Mouse (Mus musculus): ENCODE measurements around the gene Ppil2.

Gene Ppil2

DNA sequence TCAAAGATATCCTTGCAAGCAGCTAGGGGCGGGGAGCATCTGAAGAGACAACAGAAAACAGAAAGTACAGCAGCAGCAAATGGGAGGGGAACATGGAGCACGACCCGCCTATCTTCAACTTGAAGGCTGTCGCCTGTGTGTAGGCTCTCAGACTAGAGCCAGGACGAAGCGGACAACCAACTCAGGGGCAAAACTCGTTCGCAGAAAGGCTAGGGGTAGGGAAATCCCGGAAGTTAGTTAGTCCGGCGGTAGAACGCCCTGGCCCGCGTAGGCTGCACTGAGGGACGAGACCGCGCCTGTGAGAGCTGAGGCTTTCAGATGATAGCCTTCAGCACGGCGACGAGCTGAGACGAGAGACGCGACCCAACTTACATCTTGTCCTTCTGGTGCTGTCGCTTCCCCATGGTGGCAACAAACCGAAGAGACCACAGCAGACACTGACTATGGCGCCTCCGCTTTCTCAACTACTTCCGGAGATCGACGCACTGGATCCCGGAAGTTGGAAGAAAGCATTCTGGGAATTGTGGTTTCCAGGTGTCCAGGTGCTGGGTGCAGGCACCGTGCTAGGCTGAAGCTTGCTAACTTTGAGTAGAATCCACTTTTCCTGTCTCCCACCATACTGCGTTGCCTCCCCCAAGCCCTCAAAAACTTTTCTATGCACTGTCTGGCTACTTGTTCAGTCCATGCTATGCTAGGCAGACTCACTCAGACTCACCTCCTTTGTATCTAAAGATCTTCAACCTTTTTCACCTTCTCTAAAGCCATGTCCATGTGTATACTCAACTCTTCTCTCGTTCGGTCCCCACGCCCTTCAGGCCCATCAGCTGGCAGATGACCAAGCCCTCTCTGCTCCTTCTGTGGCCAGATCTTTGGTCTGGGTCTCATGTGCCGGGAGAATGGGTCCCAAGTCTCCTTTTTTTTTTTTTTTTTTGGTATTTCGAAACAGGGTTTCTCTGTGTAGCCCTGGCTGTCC is at the start of gene Ppil2:
Gene Ppil2 (minus strand): TSS at position 487 of the 973 bp plus-strand sequence.
- peak; percentile 81 for DNase-seq (ENCODE audit: low read depth, low spot score)

DNA sequence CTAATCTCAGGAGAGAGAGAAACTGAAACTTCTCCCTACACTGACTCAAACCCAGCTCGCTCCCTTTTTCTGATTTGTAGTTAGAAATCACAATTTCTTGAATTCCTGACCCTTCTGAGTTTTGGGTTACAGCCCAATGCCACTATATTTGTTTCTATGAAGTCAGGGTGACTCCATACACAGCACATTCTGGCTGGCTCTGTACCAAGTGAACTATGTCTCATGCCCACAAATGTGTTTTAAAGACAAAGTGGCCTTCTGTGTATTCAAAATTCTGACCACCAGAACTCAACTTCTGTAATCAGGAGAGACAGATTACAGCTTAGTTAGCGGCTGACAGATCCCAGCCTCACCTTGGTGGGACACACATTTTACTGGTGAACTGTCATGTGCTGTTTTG is 43.3 kb upstream of the Ppil2 start:
- no peak for DNase-seq (ENCODE audit: low read depth, low spot score)

DNA sequence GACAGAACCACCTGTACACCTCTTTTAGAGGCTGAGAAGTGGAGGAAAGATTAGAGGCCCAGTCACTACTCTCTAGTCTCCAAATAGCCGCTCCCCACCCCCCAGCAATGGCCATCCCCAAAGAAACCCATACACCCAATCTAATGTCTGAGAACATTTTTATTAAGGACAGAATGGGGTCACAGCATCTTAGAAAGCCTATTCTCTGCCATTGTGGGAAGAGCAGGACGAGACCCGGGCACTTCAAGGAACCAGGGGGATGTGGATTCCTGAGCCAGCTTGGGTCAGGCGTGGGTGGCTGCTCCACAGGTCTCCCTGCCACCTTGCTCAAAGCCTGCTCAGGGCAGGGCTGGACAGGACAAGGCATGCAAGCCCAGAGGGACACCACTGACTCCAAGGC is 40.8 kb upstream of the Ppil2 start:
- DNase-seq (ENCODE audit: low read depth, low spot score) = no peak

DNA sequence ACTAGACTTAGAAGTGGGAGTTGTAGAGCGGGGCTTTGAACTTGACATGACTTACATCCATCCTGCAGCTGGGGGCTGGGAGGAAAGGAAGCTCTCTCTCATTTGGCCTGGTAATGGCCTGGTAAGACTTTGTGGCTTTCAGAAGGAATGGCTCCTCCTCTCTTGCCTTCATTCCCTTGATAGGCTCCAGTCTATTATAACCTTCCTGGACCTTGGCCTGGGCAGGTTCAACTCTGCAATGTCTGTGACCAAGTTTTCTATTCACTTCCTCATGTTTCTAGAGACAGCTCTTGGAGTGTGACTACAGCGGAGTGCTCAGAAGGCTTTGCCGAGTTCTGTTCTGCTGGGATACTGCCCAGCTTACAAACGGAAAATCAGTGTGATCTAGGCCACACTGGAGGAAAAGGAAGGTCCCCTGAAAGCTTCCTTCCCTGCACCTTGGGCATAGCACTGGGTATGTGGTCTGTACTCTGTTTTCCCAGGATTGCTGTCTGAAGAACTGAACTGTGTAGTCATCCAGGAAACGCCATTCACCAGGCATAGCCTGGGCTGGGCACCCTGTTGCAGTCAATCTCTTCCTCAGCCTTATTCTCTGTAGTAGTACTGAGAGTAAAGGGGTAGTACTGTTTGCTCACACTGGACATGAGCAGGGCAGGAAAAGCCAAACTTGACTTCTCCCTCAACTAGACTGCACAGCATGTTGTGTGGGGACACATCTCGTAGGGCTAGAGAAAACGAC is 39.6 kb upstream of the Ppil2 start:
- no peak for DNase-seq (ENCODE audit: low read depth, low spot score)

DNA sequence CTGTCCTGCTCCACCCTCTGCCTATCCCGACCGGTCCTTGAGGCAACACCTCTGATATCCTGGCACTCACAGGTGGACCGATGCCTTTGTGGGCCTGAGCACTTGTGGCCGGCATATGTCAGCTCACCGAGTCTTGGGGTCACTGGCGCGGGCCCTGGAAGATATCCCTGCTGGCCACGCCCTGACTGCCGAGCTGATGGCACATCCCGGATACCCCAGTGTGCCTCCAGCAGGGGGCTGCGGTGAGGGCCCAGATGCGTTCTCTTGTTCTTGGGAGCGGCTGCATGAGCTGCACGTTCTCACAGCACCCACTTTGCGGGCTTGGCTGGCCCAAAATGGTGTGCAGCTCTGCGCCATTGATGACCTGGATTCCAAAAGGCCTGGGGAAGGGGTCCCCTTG is 37.0 kb upstream of the Ppil2 start:
- no peak for DNase-seq (ENCODE audit: low read depth, low spot score)

DNA sequence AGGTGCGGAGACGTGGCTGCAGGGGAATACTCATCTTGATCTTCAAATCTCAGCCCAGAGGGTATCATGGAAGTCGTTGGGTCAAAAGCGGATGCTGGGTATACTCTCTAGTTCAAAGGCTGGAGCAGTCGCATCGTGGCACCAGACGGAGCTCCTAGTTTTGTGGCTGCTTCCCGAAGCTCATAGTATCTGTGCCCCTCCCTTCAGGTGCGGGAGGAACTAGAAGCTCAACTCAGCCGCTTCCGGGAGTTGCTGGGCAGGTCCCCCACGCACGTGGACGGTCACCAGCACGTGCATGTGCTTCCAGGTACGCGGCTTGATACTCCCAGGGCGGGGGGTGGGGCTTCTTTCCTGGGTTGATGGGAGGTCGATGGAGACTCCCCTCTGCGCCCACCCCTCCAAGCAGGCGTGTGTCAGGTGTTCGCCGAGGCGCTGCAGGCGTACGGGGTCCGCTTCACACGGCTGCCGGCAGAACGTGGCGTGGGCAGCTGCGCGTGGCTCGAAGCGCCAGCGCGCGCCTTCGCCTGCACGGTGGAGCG is 36.4 kb upstream of the Ppil2 start:
- DNase-seq (ENCODE audit: low read depth, low spot score) = no peak

DNA sequence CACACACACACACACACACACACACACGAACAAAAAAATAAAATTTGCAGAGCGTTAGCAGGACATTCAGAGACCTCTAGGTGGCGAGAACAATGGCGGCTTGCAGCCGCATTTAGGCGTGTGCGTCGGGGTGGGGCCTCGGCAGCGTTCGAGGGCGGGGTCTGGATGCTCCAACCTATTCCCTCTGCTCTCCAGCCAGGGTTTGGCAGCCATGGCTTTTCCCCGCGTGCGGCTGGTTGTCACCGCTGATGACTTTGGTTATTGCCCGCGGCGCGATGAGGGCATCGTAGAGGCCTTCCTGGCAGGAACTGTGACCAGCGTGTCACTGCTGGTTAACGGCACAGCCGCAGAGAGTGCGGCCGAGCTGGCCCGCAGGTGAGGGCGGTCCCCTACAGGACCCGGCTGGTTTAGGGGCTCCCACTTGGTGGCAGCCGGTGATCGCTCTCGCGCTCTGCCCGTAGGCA is 35.7 kb upstream of the Ppil2 start, which contains the start of gene Ccdc116:
Gene Ccdc116 (minus strand): TSS at position 458 of the 464 bp plus-strand sequence.
- peak; percentile 89 for DNase-seq (ENCODE audit: low read depth, low spot score)

DNA sequence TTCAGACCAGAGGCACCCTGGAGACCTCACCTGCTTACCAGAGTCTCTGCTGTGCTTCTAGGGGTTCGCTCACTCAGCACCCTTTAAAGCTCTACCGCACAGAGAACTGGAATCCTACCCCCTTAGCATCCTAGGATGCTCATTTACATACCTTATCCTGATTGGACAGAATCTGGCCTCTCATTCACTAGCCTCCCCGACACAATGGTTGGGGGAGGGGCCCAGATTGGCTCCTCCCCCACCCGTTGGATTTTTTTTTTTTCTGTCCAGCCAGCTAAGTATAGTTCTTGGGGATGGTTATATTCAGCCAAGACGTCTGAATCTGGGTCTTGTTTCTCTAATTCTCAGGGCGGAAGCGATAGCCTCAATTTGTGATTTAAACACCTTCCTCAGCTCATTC is 33.3 kb upstream of the Ppil2 start, which contains the start of gene Ydjc:
Gene Ydjc (plus strand): TSS at position 283 of the 400 bp plus-strand sequence.
- DNase-seq (ENCODE audit: low read depth, low spot score) = peak; percentile 45

DNA sequence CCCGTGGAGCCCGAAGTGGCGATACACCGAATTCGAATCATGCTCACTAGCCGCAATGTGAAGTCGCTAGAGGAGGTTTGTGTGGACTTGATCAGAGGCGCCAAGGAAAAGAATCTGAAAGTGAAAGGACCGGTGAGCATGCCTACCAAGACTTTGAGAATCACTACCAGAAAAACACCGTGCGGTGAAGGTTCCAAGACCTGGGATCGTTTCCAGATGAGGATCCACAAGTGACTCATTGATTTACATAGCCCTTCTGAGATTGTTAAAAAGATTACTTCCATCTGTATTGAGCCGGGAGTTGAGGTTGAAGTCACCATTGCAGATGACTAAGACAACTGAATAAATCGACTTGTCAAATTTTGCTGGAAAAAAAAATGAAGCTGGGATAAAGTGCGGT is 26.3 kb upstream of the Ppil2 start:
- no peak for DNase-seq (ENCODE audit: low read depth, low spot score)

DNA sequence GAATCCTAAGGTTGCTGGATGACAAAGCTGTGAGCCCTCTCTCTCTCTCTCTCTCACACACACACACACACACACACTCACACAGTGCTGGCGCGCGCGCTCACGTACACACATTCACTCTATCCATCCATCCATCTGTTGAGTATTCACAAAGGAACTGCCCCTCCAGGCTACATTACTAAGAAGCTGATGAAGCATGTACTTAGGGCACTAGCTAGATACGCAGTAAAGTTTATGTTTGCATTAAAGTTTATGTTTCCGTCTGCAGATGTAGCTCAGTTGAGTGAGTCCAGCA is 21.8 kb upstream of the Ppil2 start:
- no peak for DNase-seq (ENCODE audit: low read depth, low spot score)

DNA sequence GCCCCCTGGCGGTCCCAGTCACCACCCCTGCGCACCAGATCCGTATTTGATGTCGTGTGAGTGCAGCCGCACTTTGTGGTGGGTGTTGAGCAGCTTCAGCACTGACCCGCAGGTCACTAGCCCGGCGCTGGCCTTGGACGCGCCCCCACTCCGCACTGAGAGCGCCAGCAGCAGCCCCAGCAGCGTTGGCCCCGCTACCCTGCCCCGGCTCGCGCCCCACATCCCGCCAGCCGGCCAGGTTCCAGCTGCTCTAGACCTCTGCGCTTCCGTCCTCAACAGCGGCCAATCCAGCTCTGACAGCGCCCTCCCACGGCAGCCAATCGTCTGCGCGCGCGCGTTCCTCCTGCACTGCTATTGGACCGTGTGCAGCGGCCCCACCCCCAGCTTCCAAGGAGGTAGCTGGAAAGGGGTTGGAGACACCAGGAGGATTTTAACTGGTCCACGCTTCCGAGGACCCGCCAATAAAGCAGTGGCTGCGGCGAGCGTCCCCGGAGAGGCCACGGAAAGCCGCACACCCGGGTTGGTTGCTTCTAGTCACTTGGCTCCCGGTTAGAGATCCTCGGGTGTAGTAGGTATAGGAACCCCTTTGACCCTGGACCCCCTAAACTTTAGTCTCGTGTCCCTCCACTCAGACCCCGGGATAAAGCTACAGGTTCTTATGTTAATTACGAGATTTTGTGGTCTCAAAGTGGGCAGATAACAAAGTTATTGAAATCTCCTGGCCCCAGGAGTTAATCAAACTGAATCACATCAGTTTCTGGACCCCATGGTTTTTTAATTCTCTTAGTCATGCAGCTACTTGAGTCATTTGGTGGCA is 21.2 kb upstream of the Ppil2 start, which contains the start of gene Sdf2l1:
Gene Sdf2l1 (minus strand): TSS at position 295 of the 817 bp plus-strand sequence.
- peak; percentile 97 for DNase-seq (ENCODE audit: low read depth, low spot score)

DNA sequence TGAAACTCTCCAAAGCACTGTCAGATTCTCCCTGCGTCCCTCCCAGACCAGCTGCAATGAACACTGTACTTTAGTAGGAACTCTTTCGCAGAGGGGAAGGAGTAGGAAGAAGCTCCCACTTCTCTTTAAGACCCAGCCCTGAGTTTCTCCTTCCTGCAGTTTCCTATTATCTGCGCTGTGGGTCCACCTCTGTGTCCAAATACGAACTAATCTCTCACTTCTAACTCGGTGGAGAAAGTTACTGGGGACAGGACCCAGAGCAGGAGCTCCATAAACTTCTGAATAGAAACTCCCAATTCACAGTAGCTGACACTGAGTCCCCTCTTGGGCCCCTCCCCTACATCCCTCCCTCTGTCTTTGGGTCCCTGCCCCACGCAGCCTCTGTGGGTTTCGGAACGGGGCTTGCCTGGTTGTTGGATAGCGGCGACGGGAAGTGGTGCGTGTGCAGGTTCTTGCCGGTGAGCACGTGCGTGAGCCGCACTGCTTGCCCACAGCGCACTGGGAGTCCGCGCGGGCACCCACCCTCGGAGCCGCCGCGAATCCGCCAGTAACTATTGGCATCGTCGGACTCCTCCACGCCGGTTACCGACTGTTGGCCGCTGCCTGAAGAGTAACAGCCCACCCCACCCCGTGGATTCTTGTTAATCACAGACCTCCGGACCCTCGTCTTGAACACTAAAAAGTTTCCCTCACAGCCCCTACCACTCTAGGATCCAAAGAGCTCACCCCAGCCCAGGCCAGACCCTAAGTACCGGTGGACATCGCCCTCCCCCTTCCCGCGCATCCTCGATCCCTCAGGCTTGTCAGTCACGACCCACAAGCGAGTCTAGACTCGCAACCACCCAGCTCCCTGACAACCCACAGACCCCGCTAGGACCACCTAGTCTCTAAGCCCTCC is 20.4 kb upstream of the Ppil2 start:
- DNase-seq (ENCODE audit: low read depth, low spot score) = no peak

DNA sequence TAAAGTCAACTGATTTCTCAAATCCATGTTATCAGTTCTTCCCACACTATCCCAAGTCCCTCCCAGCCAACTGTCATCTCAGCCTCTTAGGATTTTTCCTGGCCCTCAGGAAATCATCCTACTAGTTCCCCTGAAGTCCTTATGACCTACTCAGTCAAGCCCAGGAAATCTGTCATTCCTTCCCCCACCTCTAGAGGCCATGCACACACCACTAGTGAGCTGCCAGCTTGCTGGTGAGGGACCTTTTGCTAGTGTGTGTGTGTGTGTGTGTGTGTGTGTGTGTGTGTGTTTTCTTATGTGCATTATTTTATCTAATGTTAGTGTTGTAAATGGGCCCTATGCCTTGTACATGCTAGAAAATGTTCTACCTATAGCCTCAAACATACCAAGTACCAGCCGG is 16.2 kb upstream of the Ppil2 start:
- no peak for DNase-seq (ENCODE audit: low read depth, low spot score)

DNA sequence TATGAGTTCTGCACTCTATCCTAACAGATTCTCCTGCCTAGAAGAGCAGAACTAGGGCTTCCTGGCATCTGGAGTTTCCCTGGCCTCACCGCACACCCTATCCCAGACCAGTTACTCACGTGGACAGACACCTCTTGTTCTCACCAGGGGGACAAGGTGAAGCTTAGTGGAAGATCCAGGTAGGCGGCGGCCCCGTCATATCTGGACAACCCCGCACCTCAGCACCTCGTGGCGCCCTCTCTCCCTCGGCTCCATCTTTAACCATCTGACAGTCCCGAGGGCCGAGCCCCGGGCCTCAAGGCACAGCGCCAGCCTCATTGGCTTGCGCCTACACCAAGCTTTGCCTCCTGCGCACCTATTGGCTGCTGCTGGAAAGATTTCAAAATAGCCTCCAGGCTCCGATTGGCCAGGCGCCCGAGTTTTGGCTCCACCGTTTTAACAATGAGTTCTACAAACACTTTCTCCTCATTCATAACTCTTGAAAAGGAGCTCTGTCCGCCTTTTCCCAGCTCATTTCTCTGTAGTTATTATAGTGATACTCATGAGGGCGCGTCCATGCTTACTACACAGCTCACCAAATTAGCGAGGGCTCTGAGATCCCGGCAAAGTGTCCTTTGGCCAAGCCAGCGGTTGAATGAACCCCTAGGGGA is 13.9 kb upstream of the Ppil2 start, which contains the start of gene 2610318N02Rik:
Gene 2610318N02Rik (minus strand): TSS at position 297 of the 650 bp plus-strand sequence.
- DNase-seq (ENCODE audit: low read depth, low spot score) = peak; percentile 91

DNA sequence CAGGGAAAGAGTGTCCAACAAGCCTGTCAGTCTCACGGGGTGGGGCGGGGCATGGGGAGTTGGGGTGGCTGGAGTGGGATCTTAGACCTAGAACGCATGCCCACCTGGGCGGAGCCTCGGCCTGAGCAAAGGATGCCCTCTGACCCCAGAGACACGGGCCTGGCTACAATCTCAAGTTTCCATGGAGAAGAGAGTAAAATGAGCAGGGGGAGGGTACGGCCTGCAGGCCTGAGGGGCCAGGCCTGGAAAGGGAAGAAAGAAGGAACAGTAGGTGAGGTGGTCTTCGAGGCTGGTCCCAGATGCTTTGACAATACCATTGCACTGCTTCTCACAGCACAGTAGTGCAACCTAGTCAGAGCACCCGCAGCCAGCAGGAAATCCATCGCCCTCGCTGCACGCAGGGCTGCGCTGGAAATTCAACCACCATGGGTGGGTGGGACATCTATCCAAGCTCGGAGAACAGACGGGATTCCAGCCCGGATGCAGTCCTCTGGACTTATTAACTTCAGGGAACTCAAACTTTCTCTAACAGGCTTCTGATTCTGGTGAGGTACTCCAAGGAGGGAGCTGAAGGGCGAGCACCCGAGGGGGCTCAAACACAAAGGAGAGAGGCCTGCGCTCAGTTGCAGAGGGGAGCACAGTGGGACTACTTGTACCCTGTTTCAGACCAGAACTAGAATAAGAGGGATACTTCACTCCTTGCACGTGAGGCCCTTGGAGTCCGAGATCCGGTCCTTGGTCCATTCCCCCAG is 13.2 kb upstream of the Ppil2 start:
- peak; percentile 66 for DNase-seq (ENCODE audit: low read depth, low spot score)

DNA sequence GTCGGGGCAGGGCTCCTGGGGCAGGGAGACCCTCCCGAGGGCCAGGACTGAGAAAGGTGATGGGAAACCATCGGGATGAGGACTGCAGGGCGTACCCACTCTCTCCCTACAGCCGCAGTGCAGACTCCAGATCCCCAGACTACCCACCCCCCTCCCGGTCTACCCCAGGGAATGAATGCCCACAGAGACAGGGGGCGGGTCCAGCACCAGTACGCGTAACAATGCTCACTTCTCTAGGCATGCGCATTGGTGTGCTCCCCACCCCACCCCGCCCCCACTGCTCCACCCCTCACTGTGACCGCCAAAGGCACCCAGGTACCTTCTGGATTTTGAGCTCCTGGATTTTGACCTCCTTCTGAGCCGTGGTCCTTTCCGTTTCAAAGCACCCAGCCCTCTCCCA is 10.5 kb upstream of the Ppil2 start:
- DNase-seq (ENCODE audit: low read depth, low spot score) = no peak

DNA sequence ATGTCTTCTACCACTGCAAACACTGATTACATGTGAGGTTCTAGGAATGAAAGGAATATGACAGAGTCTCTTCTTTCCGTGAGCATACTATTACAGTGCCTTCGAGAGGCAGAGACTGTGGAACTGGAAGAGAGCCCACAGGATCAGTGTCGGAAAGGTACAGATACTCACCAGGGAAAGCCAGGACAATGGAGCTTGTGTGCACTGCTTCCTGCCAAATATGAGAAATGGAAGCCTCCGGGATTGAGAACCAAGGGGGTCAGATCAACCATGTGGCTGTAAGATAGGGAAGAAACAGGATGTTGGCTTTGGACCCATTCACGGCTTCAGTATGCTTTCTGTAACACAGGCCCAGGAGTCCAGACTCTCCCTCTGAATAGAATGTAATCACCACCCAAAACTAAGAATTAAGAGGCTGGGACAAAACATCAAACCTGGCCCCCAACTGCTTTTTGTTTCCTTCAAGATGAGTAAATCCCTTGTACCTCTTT is 6.3 kb upstream of the Ppil2 start:
- DNase-seq (ENCODE audit: low read depth, low spot score) = no peak

DNA sequence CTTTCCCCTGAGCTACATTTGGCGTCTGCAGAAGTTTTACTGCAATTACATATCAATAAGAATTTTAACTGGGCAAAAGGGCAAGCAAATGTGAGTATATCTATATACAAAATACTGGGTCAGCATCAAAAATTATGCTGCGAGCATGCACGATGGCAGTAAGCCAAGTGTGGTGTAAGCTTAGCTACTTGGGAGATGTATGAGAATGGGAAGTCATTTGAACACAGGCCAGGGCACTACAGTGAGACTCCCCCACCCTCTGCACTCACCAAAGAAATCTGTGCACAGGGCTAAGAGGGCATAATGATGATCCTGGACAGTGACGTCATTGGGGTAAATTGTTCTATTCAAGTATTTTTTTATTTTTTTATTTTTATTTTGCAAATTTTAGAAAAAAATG is 6.5 kb downstream of the Ppil2 start:
- no peak for DNase-seq (ENCODE audit: low read depth, low spot score)

Measured in forelimb bud, embryonic 11.5 days (tissue).